Mouse (Mus musculus): ENCODE data around the gene Galnt17.

The Galnt17 gene

DNA sequence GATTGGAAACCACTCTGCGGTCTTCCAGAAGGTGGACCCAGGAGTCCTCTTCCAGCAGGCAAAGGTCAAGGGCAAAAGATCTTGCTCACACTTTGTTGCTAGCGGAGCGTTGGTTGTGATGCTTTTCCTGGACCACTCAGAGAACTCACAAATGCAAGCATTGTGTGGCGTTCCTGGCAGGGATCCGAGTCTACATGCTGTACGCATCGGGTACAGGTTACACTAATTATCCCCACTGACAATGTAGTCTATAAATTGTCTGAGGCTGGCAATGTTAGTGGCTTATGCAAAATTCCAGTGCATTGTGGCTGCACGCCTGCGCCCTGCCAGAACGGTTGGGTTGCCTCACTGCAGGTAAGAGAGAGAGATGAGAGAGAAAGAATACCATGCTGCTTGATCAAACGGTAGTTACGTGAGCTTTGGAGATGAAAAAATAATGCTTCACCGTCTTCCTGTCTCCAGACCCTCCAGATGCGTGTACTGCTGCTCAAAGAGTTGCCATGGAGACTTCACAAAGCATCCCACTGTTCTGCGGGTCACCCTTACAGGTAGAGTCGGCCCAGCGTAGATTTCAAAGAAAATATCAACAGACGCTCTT is 285.8 kb downstream of the Galnt17 start:
- in situ Hi-C loops (cut with MseI, MboI): no loop called here

- in situ Hi-C loops (cut with MseI, MboI): no loop called here
Measured at GRCm38 (mm10) chr5:131020936-131021335, 287.4 kb downstream of the Galnt17 start.

DNA sequence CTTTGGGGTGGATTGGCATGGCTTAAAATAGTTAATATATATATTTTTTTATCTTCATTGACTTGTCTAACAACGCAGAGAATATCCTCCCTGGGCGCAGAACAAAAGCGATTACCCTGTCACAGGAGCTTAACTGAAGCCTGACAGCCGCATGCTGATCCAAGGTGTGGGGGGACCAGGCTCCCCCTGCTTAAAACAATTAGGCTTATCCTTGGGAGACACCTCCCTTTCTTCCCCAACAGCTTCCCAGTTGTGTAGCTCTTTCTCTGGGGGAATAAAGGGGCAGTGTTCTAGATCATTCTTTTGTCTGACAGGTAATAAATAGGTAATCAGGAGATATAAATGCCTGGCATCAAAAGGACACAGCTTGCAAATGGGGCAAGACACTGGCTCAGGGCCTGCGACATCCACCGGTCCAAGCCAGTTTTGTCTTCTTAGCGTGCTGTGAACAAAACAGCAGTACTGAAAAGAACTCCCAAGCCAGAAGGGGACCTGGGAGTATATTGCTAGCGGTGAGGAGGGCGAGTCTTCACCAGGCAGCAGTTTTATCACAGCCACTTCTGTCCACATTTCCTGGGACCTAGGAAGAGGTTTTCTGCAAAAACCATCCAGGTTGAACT is 288.8 kb downstream of the Galnt17 start:
- in situ Hi-C loops (cut with MseI, MboI): loop anchor here in 1 of 2 experiments (10.0 kb wide), 1 partner anchor 295 kb away; no protein-coding TSS in a partner anchor

DNA sequence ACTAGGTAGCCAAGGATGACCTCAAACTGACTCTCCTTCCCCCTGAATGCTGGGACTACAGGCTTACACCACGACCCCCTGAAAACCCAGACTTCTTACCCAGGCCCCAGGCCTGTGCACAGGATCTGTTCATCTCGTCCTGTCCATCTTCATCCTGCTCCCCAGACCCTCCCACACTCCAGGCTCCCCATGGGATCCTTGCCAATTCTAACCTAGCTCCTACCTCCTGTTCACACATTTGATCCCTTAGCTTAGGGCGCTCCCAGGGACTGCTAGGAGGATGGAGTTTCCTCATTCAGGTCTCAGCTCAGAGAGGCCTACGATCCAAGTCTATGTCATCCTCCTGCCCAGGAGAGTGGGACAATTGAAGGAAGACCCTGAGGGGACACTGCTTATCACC is 292.2 kb downstream of the Galnt17 start:
- in situ Hi-C loops (cut with MseI, MboI): loop anchor here in 1 of 2 experiments (10.0 kb wide), 1 partner anchor 299 kb away; no protein-coding TSS in a partner anchor

- in situ Hi-C loops (cut with MseI, MboI): loop anchor here in 1 of 2 experiments (10.0 kb wide), 1 partner anchor 299 kb away; no protein-coding TSS in a partner anchor
Measured at GRCm38 (mm10) chr5:131015341-131015740, 293.0 kb downstream of the Galnt17 start.

- in situ Hi-C loops (cut with MseI, MboI): loop anchor here in 1 of 2 experiments (5.0 to 10.0 kb wide), 2 partner anchors 301 to 413 kb away; no protein-coding TSS in a partner anchor
Measured at GRCm38 (mm10) chr5:131013816-131014215, 294.5 kb downstream of the Galnt17 start.

GRCm38 (mm10) chr5:131013101-131013500 is 295.2 kb downstream of the Galnt17 start:
- in situ Hi-C loops (cut with MseI, MboI): loop anchor here in 1 of 2 experiments (5.0 to 10.0 kb wide), 2 partner anchors 302 to 414 kb away; no protein-coding TSS in a partner anchor

DNA sequence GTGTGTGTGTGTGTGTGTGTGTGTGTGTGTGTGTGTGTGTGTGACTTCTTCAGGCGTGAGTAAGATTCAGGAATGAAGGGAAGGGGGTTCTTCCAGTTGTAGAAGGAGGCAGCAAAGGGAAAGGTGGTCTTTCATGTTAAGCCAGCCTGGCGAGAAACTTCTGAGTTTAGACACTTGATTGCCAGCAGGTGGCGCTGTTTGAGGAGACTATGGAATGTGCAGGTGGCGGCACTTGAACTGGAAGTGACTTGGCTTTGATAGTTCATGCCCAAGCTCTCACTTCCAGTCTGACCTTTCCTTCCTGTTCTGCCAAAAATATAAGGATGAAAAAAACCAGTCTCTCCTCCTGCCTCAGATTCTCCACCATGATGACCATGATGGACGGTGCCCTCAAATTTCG is 298.8 kb downstream of the Galnt17 start:
- in situ Hi-C loops (cut with MseI, MboI): loop anchor here in 1 of 2 experiments (5.0 kb wide), 1 partner anchor 418 kb away; no protein-coding TSS in a partner anchor

DNA sequence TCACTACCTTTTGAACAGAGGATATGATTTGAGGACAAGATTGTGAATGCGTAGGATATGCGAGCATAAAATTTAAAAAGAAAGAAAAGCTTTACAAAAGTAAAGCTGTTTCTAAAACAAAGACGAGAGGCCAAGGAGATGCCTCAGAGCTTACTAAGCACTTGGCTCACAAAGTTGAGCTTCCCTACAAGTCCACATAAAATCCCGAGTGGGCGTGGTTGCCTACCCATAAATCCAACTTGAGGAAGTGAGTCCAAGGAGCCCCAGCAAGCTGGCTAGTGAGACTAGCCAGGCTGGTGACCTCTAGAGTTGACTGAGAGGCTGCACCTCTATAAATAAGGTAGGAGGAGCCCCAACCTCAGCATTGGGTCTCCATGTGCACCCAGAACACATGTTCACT is 299.8 kb downstream of the Galnt17 start:
- in situ Hi-C loops (cut with MseI, MboI): loop anchor here in 1 of 2 experiments (5.0 kb wide), 1 partner anchor 419 kb away; no protein-coding TSS in a partner anchor

DNA sequence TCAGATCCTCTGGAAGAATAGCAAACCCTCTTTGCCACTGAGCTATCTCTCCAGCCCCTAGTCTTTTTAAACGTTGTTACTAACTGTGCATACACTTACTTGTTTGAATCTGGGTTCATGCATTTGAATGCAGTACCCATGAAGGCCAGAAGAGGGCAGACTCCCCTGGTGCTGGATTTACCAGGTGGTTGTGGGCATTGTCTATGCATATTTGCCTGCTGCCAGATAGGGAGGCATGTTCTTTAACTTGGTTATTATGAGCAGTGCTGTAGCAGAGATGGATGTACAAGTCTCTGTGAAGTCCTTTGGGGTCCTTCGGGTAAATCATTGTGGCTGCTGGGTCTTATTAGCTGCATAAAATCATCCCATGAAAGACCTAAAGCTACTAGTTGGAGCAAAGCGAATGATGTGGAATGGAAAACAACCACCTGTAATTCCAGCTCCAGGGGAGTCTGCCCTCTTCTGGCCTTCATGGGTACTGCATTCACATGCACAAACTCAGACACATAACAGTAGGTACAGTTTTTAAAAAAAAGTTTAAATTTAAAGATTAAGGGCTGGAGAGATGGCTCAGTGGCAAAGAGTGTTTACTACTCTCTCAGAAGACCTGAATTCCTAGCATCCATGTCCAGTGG is 300.3 kb downstream of the Galnt17 start:
- in situ Hi-C loops (cut with MseI, MboI): loop anchor here in 1 of 2 experiments (5.0 kb wide), 1 partner anchor 419 kb away; no protein-coding TSS in a partner anchor

GRCm38 (mm10) chr5:131007198-131007597 is 301.1 kb downstream of the Galnt17 start:
- in situ Hi-C loops (cut with MseI, MboI): loop anchor here in 1 of 2 experiments (5.0 kb wide), 1 partner anchor 420 kb away; no protein-coding TSS in a partner anchor

- in situ Hi-C loops (cut with MseI, MboI): loop anchor here in 1 of 2 experiments (5.0 kb wide), 1 partner anchor 421 kb away; no protein-coding TSS in a partner anchor
Measured at GRCm38 (mm10) chr5:131006524-131006923, 301.8 kb downstream of the Galnt17 start.

GRCm38 (mm10) chr5:131000572-131000971 is 307.7 kb downstream of the Galnt17 start:
- in situ Hi-C loops (cut with MseI, MboI): no loop called here

- in situ Hi-C loops (cut with MseI, MboI): no loop called here
Measured at GRCm38 (mm10) chr5:130979321-130979720, 329.0 kb downstream of the Galnt17 start.

GRCm38 (mm10) chr5:130978871-130979270 is 329.4 kb downstream of the Galnt17 start:
- in situ Hi-C loops (cut with MseI, MboI): no loop called here

DNA sequence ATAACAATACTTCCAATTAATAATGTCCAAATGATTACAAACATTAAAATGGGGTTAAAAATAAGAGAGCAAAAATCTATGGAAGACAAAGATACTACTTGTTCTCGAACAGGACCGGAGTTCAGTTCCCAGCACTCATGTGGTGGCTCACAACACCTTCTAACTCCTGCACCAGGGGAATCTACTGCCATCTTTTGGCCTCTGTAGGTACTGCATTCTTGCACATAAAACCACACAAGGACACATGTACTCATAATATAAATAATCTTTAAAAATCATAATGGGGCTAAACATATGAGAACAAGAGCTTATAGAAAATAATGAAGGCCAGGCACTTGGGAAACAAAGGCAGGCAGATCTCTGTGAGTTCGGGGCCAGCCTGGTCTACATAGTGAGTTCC is 330.3 kb downstream of the Galnt17 start:
- in situ Hi-C loops (cut with MseI, MboI): no loop called here

DNA sequence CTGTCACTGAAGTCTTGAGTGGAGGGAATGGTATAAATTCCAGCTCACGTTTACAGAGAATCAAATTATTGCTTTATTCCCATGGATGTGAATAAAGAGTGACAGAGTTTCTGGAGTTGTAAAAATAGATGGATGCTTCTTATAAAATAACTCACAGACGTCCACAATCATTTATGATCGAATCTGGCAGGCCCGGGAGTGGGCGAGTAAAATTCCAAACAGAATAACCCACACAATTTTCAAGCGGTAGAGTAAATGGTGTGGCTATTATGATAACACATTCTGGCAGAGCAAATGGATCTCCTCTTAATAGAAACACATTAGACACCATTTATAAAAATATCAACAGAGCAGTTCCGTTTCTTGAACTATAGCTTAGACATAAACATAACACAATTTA is 355.9 kb downstream of the Galnt17 start:
- in situ Hi-C loops (cut with MseI, MboI): no loop called here

DNA sequence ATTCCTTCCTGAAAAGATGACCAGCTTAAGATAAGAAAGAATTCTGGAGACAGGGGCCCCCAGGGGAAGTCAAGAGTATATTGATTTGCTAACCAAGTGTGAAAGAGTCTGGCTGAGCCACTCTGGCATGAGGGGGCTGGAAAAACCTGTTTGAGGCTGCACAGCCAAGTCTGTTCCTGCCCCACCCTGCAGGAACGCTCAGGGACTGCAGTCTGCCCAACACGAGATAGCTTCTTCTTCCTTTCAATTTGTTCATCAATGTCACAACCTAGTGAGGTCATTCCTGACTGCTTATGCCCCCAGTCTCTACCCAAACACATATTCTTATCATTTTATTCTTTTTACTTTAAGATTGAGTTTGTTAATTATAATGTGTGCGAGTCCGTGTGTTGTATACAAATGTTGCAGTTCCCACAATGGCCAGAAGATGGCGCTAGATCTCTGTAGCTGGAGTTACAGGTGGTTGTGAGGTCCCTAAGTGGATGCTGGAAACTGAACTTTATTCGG is 357.4 kb downstream of the Galnt17 start:
- in situ Hi-C loops (cut with MseI, MboI): no loop called here

DNA sequence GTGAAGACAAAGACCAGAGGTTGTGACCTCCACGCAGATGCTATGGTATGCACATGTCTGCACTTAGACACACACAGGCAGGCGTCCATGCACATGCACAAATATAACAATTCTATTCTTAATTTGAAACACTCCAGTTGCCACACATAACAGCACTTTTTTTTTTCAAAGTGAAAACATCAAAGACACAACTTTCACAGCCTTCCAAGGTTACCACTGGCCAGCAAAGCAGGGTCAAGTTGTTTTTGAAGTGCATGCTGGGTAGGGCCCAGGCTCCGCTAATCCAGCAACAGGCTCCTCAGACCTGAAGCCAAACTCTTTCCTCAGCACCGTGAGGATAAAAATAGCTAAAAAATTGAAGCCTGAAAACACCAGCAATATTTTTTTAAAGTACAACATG is 357.9 kb downstream of the Galnt17 start:
- in situ Hi-C loops (cut with MseI, MboI): no loop called here

DNA sequence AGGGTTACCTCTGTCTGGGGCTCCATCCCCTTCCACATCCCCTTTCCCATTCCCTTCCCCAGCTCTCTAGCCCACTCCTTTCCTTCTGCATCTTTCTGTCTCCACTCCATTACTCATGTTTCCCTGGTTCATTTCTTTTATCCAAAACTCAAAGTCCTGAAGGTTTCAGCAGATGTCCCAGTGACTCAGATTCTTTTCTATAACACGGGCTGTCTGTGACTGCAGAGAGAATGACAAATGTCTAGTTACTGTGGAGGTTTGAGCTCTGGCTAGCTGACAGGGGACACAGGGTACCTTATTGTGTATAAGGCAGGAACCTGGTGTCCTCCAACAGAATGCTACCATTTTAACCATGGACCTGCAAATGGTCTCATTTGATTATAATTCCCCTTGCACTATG is 358.6 kb downstream of the Galnt17 start:
- in situ Hi-C loops (cut with MseI, MboI): no loop called here

DNA sequence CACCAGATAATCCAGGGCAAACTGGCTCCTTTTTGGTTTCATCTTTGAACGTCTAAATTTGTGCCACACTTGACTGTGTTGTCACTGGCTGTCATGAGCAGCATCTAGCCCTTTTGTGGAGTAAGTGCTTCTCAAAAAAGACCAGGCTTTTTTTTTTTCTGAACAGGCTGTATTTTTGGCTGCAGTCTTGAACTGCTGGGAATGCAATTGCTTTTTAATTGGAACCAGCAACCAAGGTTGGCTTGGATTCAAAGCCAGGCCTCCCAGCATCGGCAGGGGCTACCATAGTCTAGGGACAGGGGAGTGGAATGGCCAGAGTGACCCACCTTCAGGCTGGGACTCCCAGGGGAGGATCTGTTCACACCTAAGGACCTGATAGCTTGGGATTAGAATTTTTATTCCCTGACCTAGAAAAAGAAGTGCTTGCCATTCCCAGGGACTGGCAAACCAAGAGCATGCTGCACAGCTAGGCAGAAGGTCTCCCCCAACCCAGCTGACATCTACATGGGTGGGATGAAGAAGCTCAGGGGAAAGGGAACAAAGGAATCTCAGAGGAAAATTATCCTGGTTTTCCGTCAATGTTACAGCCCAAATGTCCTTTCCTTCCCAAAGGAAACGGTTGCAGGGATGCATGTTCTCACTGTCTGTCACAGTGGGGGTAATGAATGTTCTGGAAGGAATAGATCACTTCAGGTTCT is 369.2 kb downstream of the Galnt17 start:
- in situ Hi-C loops (cut with MseI, MboI): no loop called here

Measured in mouse trophoblast stem cell (cell line).